Mouse (Mus musculus): ENCODE measurements at regions not wholly inside any gene's neighbourhood (a gene's known extent, or its start where the extent isn't known, plus 50 kb on each side); places are given as distances from the start of the nearest gene placed in this dataset.

DNA sequence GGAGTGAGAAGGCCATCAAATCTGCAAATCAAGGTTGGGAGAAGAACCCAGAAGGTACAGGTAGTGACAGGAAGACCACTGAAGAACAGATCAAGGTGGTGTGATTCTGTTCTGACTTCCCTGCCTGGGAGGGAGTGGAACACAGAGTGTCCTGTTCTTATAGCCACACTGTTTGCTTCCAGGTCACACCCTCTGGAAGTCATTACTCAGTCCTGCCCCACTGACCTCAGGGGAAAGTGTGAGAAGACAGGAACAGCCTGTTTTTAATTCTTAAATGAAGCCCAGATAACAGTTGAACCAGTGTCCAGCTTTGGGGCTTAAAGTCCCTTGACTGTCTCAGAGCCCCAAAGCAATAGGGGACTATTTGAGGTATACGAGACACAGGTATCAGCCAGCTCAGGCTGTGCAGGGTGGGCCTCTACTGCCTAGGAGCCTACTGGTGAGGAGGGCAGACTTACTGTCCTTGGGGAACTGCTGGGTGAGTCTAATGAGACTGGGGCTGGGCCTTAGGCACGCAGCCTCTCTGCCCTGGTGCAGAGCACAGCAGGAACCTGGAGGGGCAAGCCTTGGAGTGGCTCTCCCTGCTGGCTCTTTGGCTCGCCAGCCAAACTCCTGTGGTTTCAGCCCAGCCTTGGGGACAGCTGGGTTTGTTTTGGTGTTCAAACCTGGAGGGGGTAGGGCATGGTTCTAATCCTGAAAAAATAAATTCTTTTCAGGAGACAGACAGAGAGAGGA lies 57.4 kb upstream of the Adra1b start:
- no peak for TF ChIP-seq CTCF (IDR thresholded peaks at IDR 0.05; ENCODE audit: control insufficient read depth, insufficient read depth, insufficient read length)
- no peak for TF ChIP-seq USF1 (IDR thresholded peaks at IDR 0.05; ENCODE audit: low read depth)

All from C2C12 (cell line).